Mouse (Mus musculus): ENCODE data around the gene Ino80d.

The Ino80d gene

DNA sequence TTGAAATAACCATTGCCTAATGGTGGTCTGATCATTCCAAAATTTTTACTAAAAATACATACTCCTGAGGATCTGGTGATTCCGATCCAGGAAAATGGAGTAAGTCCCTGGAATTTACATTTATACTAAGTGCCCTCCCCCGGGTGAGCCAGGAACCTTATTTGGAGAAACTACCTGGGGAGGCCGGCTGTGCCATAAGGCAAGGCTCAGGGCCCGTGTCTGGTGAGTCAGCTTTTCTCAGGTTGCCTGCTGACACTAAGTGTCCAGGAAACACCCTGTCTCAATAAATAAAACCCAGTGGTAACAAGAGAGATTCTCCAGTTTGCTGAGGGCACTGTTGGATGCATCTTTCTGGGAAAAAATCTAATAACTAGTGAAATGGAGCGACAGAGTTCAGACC is 205.3 kb downstream of the Ino80d start:
- DNase-seq = no peak

DNA sequence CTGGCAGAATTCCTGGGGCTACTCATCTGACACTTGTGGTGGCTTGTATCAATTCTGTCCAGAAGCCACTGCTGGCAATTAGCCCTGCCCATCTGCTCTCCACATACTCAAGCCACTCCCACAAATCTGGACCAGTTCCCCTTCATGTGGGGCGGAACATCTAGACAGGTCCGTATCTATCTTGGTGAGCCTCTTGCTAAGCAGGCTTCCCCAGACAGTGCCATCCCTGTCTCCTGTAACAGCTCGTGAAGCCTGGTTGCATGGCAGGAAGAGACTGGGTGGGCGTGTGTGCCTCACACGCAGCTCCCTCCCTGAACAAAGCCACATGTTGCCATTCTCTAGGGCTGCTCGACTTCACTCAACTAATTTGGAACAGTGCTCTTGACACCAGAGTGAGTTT is 206.0 kb downstream of the Ino80d start:
- DNase-seq = no peak

All from B cell, adult 2 months (primary cell).